Mouse (Mus musculus) lung, embryonic 16.5 days (tissue): ENCODE results near the gene Wfikkn2. TPM values are rescaled to one million over a fixed set of nuclear protein-coding genes. Genes with fewer than 3 reads are reported as not detected.

Experiments
- ATAC-seq: fragments of 200-750 bp; cut with Nextera tagmentation; 2 replicates; pipeline ENCODE4 v1.8.0; 2017; ENCODE audit warnings: low read depth, mild to moderate bottlenecking, moderate library complexity
- H3K27ac ChIP-seq: fragments of 300-500 bp; sonication (generic); 2 replicates; pipeline ENCODE4 v1.5.1; 2014; ENCODE audit warnings: mild to moderate bottlenecking, control low read depth, low read length
- H3K27me3 ChIP-seq: fragments of 300-500 bp; sonication (generic); 2 replicates; pipeline ENCODE4 v1.6.1; 2014; ENCODE audit warnings: low read depth, low read length, mixed read lengths; ENCODE audit not compliant: control insufficient read depth, insufficient read depth
- H3K36me3 ChIP-seq: fragments of 300-500 bp; sonication (generic); 2 replicates; pipeline ENCODE4 v1.6.1; 2014; ENCODE audit warnings: low read length; ENCODE audit not compliant: control insufficient read depth, insufficient read depth
- H3K4me1 ChIP-seq: fragments of 300-500 bp; sonication (generic); replicated peaks from 2 replicates; pipeline ENCODE4 v1.6.1; 2014; ENCODE audit warnings: low read length, mixed read lengths; ENCODE audit not compliant: control insufficient read depth, insufficient read depth
- H3K4me2 ChIP-seq: fragments of 300-500 bp; sonication (generic); 2 replicates; pipeline ENCODE4 v1.6.1; 2014; ENCODE audit warnings: low read depth, low read length, control low read depth
- H3K4me3 ChIP-seq: fragments of 300-500 bp; sonication (generic); 2 replicates; pipeline ENCODE4 v1.5.1; 2014; ENCODE audit warnings: mild to moderate bottlenecking, low read length, control low read depth
- H3K9ac ChIP-seq: fragments of 300-500 bp; sonication (generic); 2 replicates; pipeline ENCODE4 v1.6.1; 2014; ENCODE audit warnings: low read length, control low read depth
- H3K9me3 ChIP-seq: fragments of 300-500 bp; sonication (generic); 2 replicates; pipeline ENCODE4 v1.6.1; 2016; ENCODE audit warnings: low read length; ENCODE audit not compliant: control insufficient read depth
- WGBS: fragments of 180-500 bp; shearing (Covaris S2); extraction: QIAGEN DNeasy Blood & Tissue Kit; methylation state at CpG from one replicate; pipeline ENCODE4 v1.1.7; 2014; 5-methylcytosine and 5-hydroxymethylcytosine counted together
- polyA plus RNA-seq: library from polyadenylated mRNA; unstranded; fragments of >200 nt; fragmentation: Nextera tagmentation; extraction: Ambion mirVana; gene quantifications from 2 replicates; pipeline ENCODE4 v1.2.1, GENCODE M21; 2015

Wfikkn2 gene
- polyA plus RNA-seq, 1 experiment from 2014 or later = 1.2 TPM

DNA sequence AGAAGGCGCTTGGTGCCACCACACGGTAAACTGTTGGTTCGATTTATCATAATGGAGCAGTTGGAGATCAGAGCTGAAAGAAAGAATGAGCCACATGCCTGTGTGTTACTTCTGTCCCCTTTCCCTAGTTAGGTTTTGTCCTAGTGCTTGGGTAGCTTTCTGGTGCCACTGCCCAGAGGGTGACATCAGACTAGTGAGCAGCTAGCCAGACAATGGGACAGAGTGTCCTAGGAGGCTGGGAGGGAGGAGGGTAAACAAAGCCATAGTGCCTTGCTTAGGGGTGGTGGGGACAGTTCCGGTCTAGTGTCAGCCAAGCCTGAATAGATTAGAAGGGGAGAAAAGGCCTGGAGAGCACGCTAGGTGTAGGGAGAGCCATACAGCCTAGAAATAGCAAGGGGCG lies 12.4 kb downstream of the Wfikkn2 start:
- Histone ChIP-seq H3K36me3 (no peaks in the 10 kb centered on the region), H3K9me3 (no peaks in the 10 kb centered on the region), H3K4me3 (no peak overlapping the region), H3K4me1 (no peaks in the 10 kb centered on the region; the same call in 1 of the 2 replicates), H3K9ac (no peak overlapping the region), H3K27me3 (no peaks in the 10 kb centered on the region), H3K4me2 (no peak overlapping the region), H3K27ac (no peak overlapping the region)
- 69% methylated on average over 6 of the region's 6 CpGs for WGBS
- ATAC-seq = no peak

DNA sequence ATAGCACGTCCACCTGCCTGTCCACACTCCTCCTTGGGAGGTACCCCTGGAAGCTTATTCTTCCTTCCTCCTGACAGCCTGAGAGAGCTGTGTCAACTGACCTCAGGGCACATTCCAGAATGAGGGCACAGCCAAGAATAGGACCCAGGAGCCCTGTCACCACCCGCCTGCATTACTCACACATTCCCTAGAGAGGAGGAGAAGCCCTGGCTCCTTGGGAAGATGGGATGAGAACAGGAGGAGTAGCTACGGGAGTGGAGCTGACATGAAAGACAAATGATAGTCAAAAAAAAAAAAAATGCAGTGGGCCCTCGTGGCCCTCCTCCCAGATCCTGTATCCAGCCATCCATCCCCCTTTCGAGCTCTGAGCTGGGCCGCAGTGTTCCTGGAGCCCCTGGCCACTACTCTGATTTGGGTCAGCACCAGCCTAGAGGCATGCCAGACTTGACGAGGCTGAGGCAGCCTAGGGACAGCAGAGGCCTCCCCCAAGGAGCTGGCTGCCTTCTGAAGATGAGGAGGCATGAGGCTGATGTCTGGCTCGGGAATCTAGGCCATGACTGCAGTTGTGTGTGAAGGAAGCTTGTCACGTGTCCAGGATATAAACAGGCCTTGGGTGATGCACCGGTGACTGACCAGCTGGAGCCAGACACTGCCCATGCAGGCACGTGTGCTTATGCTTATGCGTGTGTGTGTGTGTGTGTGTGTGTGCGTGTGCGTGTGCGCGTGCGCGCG lies 13.8 kb downstream of the Wfikkn2 start:
- no peaks in the 10 kb centered on the region; the same call in 1 of the 2 replicates for H3K4me1 ChIP-seq
- H3K27me3 ChIP-seq = no peaks in the 10 kb centered on the region
- no peak overlapping the region for H3K4me3 ChIP-seq
- H3K9me3 ChIP-seq = no peaks in the 10 kb centered on the region
- no peak for ATAC-seq
- WGBS = 54% methylated on average over 19 of the region's 19 CpGs
- no peaks in the 10 kb centered on the region for H3K36me3 ChIP-seq
- no peak overlapping the region for H3K4me2 ChIP-seq
- H3K27ac ChIP-seq = no peak overlapping the region
- H3K9ac ChIP-seq = no peak overlapping the region

DNA sequence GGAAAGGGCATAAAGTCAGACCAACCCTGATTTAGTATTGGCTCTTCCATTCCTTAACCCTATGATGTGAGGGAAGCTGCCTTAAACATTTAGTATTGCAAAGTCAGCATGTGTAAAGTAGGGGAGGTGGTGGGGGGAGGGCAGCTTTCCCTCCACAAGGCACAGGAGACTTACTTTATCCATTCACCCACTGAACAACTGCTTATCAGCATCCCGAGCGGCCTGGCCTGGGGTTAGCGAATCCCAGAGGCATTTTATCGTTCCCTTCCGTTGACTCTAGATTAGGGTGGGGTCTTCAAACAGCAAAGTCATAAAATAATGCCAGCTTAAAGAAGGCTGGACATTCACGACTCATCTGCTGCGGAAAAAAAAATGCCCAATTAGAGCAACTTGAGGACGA lies 15.6 kb downstream of the Wfikkn2 start:
- 34% methylated on average over 8 of the region's 8 CpGs for WGBS
- no peak overlapping the region for H3K27ac ChIP-seq
- ATAC-seq = no peak
- H3K4me3 ChIP-seq = no peak overlapping the region
- no peaks in the 10 kb centered on the region for H3K9me3 ChIP-seq
- H3K4me1 ChIP-seq = no peaks in the 10 kb centered on the region; the same call in 1 of the 2 replicates
- no peaks in the 10 kb centered on the region for H3K27me3 ChIP-seq
- H3K36me3 ChIP-seq = no peaks in the 10 kb centered on the region
- no peak overlapping the region for H3K9ac ChIP-seq
- H3K4me2 ChIP-seq = no peak overlapping the region

DNA sequence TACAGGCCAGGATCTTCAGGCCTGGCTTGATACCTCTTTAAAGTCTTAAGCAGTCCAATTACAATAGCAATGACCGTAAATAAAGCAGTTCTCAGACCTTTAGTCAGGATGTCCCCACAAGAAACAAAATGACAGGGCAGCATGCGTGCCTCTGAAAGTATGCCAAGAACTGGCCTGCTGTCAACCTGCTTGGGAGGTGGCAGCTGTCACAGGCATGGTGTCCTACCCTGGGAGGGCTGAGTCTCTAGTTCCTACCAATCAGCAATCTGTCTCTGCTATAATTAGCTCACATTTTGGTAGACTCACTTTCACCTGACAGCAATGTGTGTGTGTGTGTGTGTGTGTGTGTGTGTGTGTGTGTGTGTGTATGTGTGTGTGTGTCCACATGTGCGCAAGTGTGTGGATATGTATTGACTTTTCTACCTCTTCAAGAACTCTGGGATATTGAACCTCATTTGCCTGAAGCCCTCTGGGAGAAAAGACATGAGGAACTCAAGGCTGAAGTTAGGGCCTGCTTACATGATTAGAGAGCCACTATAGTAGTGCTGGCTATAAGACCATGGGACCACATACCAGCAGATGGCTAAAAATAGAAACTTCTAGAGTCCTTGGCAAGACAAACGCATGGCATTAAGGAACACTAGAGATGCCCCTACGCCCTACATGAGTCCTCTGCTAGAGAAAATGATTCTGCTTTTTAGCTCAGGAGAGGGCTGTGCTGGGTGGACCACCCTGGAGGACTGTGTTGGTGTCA lies 16.4 kb downstream of the Wfikkn2 start:
- Histone ChIP-seq H3K4me2 (no peak overlapping the region), H3K4me3 (no peak overlapping the region), H3K36me3 (no peaks in the 10 kb centered on the region), H3K9ac (no peak overlapping the region), H3K9me3 (no peaks in the 10 kb centered on the region), H3K27me3 (no peaks in the 10 kb centered on the region), H3K27ac (no peak overlapping the region), H3K4me1 (no peaks in the 10 kb centered on the region; the same call in 1 of the 2 replicates)
- WGBS = 75% methylated on average over 5 of the region's 5 CpGs
- ATAC-seq = no peak

DNA sequence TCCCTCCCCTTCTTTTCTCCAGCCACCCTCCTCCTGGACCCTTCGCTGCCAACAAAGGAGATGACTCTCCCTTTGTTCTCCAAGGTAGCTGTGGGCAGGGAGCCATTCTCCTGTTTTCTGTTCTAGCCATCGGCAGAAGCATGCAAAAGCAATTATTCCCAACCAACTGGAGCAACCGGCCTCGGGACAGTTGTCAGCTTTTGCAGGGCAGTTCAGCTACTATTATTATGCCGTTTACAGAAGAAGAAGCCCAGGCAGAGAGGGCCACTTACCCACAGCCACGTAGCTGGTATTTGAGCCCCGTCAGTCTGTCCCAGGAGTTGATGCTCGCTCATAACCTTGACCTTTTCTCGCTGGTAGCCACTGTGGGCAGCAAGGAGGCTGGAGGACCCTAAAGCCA lies 17.4 kb downstream of the Wfikkn2 start:
- Histone ChIP-seq H3K27ac (no peak overlapping the region), H3K27me3 (no peaks in the 10 kb centered on the region), H3K4me2 (no peak overlapping the region), H3K4me1 (no peaks in the 10 kb centered on the region; the same call in 1 of the 2 replicates), H3K9ac (no peak overlapping the region), H3K36me3 (no peaks in the 10 kb centered on the region), H3K4me3 (no peak overlapping the region), H3K9me3 (no peaks in the 10 kb centered on the region)
- ATAC-seq = no peak
- 48% methylated on average over 9 of the region's 9 CpGs for WGBS

GRCm38 (mm10) chr11:94225985-94226384 lies 19.8 kb downstream of the Wfikkn2 start:
- Histone ChIP-seq H3K27me3 (no peaks in the 10 kb centered on the region), H3K4me1 (no peaks in the 10 kb centered on the region), H3K36me3 (no peaks in the 10 kb centered on the region), H3K4me2 (peak overlapping the region; percentile 45), H3K9me3 (no peaks in the 10 kb centered on the region), H3K4me3 (peak overlapping the region; percentile 20; the same call in 1 of the 2 replicates), H3K27ac (no peak overlapping the region), H3K9ac (no peak overlapping the region)
- ATAC-seq = peak; percentile 72
- 16% methylated on average over 7 of the region's 7 CpGs for WGBS

DNA sequence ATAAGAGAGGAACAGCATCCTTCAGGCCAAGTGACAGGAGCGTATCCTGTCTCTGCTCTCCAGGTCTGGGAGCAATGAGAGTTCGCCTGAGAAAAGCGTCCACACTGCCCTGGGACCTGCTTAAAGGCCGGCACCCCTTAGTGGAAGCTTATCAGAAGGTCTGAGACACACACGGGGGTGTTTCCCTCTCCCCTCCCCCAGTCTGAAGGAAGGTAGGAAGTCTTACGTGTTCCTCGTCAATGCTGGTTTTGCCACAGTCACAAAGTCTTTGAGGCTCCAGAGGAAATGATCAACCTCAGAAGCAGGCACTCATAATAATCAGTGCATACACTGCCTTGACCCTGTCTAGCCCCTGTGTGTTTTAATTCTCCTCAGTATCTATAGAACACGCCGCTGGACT lies 22.3 kb downstream of the Wfikkn2 start:
- Histone ChIP-seq H3K27me3 (no peaks in the 10 kb centered on the region), H3K9ac (no peak overlapping the region), H3K9me3 (no peaks in the 10 kb centered on the region), H3K27ac (no peak overlapping the region), H3K36me3 (no peaks in the 10 kb centered on the region), H3K4me2 (no peak overlapping the region), H3K4me3 (no peak overlapping the region), H3K4me1 (no peaks in the 10 kb centered on the region)
- no peak for ATAC-seq
- 67% methylated on average over 9 of the region's 9 CpGs for WGBS

DNA sequence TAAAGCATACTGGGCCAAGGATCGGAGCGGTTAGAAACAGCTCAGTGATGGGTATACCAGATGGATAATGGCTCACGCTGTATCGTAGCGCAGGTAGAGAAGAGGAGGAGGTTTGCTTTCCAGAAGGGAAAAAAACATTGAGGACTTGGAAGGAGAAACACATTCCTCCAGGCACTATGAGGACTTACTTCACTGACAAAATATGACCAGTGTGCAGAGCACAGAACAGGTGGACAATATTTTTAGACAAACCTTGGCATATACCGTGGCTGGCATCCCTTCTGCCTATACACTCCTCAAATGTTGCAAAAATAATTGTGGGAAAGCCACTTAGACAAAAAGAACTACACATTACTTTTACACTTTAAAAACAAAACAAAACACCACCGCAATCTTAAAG lies 24.5 kb downstream of the Wfikkn2 start:
- no peak overlapping the region for H3K4me2 ChIP-seq
- no peaks in the 10 kb centered on the region for H3K27me3 ChIP-seq
- no peaks in the 10 kb centered on the region for H3K9me3 ChIP-seq
- H3K36me3 ChIP-seq = no peaks in the 10 kb centered on the region
- no peak for ATAC-seq
- no peaks in the 10 kb centered on the region for H3K4me1 ChIP-seq
- 88% methylated on average over 7 of the region's 7 CpGs for WGBS
- no peak overlapping the region for H3K9ac ChIP-seq
- no peak overlapping the region for H3K4me3 ChIP-seq
- no peak overlapping the region for H3K27ac ChIP-seq

GRCm38 (mm10) chr11:94216247-94216646 lies 29.6 kb downstream of the Wfikkn2 start:
- Histone ChIP-seq H3K9ac (no peak overlapping the region), H3K9me3 (no peaks in the 10 kb centered on the region), H3K27me3 (no peaks in the 10 kb centered on the region), H3K4me1 (0 out of 2 replicates have a peak, but pooled peaks cover 2% of the 10 kb centered on the region), H3K36me3 (peaks cover 5% of the 10 kb centered on the region), H3K27ac (no peak overlapping the region), H3K4me3 (no peak overlapping the region), H3K4me2 (no peak overlapping the region)
- 49% methylated on average over 2 of the region's 2 CpGs for WGBS
- no peak for ATAC-seq
